Mouse (Mus musculus) c-Kit-positive CD71-positive TER-119-positive erythroid progenitor cells, embryonic 14.5 days (primary cell): ENCODE data around the gene Prdm2.

Experiments used
- DNase-seq: peaks from one replicate; pipeline ENCODE4 v3.0.0-alpha.2; 2013; ENCODE audit warnings: low spot score

Prdm2 gene

DNA sequence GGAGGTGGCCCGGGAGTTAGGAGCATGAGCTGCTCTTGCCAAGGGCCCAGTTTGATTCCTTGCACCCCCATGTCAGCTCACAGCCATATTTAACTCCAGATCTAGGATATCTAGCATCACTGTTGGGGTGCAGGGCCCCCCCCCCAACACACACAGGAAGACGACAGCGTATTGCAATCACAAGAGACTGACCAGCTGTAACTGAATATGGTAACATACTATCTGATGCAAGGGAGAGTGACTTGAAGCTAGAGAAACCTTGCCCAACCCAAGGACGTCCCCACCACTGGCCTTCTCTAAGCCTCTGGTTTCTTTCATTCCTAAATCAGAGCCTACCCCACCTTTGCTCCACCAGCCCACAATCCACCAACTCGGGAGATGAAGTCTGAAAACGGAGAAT lies 105.8 kb downstream of the Prdm2 start:
- no peak for DNase-seq

DNA sequence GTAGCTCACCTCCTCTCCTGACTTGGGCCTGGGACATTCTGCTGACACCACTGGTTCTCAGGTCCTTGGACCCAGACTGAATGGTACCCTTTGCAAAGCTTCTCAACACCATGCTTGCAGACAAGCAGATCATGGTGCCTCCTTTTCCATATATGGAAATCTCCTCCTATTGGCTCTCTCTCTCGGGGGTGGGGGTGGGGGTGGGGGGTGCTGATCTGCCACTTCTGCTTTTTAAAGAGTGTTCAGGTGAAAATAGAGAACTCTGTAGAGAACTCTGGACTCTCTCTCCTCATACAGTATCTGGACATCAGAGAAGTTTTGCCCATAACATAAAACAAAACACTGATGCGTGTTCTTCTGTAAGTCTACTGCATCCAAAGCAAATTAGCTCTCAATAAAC lies 106.2 kb downstream of the Prdm2 start:
- DNase-seq: no peak

DNA sequence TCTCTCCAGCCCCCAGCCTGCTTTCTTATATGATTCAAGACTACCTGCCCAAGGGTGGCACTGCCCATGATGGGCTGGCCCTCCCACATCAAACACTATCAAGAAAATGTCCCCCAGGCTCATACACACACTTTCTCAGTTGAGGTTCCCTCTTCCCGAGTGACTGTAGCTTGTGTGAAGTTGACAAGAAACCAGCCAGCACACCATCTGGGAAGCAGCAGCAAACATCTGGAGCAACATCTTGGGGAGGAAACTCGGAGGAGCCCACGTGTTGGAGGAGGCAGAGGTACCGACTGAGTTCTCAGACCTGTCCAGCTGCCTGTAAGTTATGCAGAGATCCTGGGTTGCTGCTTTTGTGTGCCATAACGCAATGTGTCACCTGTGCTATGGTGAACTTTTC lies 108.1 kb downstream of the Prdm2 start:
- no peak for DNase-seq

DNA sequence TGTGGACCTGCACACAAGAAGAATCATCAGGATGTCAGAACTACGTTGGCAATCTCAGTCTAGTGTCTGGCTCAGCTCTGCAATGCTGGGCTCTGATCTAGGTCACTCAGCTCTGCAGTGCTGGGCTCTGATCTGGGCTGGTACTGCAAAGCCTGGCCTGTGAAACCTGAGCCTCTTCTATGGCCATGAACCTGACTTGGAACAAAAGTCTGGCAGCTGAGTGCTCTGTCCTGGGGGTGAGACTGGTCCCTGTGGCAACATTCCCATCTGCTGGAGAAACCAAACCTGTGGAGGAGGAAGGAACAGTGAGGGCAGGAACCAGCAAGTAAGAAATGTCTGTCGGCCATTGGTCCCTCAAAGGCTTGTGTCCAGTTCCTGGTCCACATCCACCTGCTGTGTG lies 109.0 kb downstream of the Prdm2 start:
- no peak for DNase-seq

DNA sequence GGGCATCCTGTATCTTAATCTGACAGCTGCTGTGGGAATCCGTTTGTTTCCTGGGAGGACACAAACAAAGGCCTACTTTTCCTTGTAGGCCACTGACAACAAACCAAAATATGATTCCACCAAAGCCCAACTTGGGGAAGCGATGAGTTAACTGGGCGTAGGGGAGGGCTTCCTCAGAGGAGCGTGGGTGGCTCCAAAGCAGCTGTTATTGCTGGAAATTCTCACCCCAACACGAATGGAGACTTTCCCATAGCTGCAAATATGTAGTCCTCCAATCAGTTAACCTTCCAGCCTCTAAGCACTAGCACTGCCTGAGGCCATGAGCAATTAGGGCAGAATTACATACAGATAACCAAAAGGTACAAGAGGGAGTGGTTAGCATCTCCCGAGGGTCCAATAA lies 112.6 kb downstream of the Prdm2 start:
- DNase-seq: no peak

DNA sequence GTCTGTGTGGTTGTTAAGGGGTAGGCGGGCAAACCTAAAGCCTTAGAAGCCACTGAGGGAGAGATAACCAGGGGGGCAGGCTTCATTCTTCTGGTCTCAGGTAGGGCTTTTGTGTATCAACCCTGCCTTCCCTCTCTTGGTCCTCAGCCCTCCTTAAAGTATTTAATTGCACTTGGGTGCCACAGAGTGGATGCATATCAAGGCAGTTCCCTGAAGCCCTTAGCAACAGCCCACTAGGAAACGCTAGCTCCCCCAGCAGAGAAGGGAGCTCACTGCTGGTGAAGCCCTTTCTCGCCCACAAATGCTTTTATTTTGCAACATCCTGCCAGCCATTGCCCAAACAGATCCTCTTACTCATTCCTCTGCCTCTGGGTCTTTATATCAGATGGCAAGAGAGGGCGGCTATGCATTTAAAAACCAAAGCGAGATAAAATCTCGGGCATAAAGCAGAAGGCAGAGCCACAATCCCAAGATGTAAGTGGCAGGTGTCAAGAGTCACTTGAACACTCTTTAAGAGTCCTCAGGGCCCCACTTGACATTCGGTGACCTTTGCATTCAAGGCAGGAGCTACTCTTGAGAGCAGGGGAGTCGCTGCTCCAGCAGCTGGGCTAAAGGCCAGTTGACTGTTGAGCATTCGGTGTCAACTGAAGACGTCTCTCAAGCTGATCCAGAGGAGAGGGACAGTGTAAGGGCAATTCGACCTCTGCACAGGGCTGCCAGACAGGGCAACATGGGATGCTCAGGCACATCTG lies 113.3 kb downstream of the Prdm2 start:
- no peak for DNase-seq

DNA sequence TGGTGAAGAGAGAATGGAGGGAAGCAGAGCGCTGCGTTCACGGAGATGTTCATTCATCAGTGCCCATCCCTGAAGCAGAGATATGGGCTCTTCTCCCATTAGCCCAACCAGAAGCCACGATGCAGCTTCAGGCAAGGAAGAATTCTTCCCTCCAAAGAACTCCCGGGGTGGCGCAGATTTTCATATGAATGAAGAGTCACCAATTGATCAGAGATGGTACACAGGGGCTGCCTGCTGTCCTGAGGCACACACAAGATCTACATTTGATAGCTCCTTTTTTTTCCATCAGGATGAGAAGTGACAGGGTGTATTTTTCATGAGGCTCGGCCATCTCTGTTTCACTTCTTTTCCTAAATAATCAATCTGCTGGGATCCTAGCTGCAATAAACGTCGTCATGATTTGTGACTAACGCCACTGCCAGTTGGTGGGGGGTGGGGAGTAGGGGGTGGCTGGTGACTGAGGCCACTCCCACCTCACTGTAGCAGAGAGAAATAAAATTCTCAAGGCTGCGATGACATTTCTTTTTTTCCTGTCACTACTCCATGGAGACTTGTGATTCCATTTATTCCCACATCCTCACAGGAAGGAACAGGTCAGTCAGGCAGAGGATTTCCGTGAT lies 120.6 kb downstream of the Prdm2 start:
- no peak for DNase-seq

DNA sequence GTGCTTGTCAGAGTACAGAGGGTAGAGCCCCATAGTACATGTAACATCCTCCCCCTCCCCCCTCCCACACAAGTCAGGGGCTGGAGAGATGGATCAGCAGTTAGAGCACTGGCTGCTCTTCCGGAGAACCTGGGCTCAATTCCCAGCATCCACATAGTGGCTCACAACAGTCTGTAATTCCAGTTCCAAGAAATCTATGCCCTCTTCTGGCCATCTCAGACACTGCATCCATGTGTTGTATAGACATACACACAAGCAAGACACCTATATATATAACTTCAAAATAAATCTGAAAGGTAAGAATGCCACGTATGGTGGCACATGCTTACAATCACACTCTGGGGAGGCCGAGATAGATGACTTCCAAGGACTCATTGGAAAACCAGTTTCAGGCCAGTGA lies 122.2 kb downstream of the Prdm2 start:
- DNase-seq: no peak

DNA sequence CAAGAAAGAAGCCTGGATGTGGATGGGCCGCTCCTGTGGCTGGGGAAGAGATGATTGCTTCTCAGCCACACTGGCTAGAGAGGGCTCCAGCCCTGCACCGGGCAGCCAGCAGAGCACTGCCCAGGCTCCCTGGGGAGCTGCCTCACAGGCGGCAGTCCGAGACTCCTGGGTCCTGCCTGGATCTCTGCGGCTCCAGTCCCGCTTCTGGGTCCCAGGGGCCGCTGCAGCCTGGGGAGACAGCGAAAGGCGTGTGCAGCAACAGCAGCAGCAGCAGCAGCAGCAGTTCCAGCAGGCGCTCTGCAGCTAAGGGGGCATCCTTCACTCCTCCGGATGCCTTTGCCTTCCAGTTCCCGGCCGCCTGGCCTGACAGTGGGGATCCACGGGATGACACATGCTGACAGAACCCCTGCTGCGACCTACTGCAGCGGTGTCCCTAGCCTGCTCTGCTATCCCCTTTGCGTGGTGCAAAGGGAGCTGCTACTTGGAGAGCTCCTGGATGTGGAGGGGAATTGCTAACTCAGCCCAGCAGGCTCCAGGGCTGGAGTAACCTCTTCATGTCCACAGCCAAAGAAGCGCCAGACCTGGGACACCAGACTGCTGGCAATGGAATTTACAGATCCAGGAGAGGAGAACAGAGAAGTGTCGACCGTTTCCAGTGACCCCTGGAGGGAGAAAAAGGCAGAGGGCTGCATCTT lies 138.6 kb downstream of the Prdm2 start:
- no peak for DNase-seq

DNA sequence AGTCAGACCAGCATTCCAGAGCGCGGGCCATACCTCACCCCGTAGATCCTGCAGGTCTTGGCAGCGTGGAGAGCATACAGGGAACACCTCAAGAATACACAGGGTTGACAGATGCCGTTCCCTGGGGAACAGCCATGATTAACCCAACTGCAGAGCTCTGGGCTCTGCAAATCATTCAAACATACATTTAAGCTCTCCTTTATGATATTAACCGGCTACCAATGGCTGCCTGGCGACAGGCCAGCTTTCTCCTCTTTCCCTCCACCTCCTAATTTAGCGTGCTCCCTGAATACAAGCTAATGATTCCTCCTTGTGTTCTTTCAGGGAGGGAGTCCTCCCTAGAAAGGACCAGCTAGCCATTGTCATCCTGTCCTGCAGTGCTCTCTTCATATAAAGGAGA lies 141.0 kb downstream of the Prdm2 start:
- DNase-seq: no peak

DNA sequence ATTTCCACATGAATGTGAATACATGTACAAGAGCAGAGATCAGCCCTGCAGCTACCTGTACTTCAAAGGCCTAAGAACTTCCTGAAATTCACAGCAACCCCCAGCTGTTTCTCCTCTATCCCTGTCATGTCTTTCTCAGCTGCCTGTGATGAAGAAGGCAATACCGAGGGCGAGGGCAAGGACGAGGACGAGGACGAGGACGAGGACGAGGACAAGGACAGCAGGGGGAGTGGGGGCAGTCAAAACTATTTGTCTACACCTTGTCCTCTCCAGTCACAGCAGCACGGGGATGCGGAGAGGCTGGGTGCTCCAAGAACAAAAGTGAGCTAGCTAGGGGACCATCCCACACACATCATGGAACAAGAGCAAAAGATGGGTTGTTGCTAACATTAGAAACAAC lies 145.8 kb downstream of the Prdm2 start:
- DNase-seq: no peak

DNA sequence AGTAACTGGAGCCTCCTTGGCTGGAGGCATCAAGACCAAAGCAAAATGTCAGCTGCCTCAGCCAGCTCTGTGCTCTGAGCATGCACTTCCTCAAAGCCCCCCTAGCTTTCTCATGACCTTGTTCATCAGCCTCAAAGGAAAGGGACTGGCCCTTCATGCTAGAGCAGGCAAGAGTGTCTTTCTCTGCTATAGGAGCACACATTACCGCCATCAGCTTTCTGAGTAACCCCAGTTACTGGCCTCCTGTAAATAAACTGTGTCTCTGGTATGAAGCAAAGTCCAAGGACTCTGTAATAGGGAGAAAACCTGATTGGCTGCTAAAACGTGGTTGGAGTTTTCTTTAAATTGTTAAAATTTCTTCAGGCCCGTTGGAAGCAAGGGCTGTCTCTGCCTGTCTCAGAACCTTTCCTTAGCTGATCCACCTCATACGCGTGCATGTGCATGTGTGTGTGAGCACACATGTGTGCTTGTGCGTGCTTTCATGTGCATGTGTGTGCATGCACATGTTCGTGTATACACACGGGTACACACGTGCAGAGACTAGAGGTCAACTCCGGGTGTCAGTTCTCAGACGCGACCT lies 153.9 kb downstream of the Prdm2 start:
- no peak for DNase-seq
